Mouse (Mus musculus): ENCODE measurements around the gene Stfa1. TPM values are rescaled to one million over a fixed set of nuclear protein-coding genes. Genes with fewer than 3 reads are reported as not detected.
"Not testable (repeated sequence)": the region's sequence is repeated elsewhere in the genome, so short reads cannot be mapped to it uniquely, and the experiment has no call there.

The Stfa1 gene
- 133 and 136 TPM in 2 replicates for polyA plus RNA-seq (2015; fragmentation: Nextera tagmentation; extraction: Ambion mirVana)

- not testable (repeated sequence) for H3K4me1 ChIP-seq (replicated peaks); H3K27me3 ChIP-seq; H3K9ac ChIP-seq; H3K27ac ChIP-seq; H3K9me3 ChIP-seq (replicated peaks); H3K36me3 ChIP-seq; ATAC-seq (ENCODE audit: low read depth); DNase-seq; H3K4me3 ChIP-seq (replicated peaks); H3K4me2 ChIP-seq
- 59% methylated on average over 4 of the region's 4 CpGs for WGBS (ENCODE audit: insufficient replicate concordance)
Observed at GRCm38 (mm10) chr16:36276796-36277195, at the start of gene Stfa1. TSS of gene Stfa1 (plus strand) at chr16:36276951.

DNA sequence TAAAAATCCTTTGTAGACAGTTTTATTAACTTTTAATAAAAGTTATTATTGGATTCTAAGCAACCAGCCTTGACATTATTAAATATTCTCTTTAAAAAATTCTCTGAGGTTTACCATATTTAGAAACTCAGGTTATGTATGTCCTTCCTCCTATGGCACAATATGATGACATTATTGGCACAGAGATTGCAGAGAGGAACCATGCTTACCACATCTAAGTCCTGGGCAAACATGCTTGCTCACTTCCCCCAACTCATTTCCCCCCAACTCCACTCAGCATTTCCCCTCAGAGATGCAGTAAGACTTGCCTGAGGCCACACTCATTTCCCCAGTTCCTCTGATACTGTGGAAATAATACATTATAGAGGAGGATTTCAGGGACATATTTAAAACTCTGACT lies 16.2 kb upstream of the Stfa1 start:
- H3K4me1 ChIP-seq (replicated peaks); H3K4me3 ChIP-seq (replicated peaks); H3K27ac ChIP-seq; ATAC-seq (ENCODE audit: low read depth); H3K27me3 ChIP-seq; H3K4me2 ChIP-seq; H3K9me3 ChIP-seq (replicated peaks); H3K36me3 ChIP-seq; DNase-seq; H3K9ac ChIP-seq: not testable (repeated sequence)

GRCm38 (mm10) chr16:36289140-36289539 lies 12.4 kb downstream of the Stfa1 start:
- WGBS (ENCODE audit: insufficient replicate concordance): 43% methylated on average over 4 of the region's 4 CpGs
- no peak overlapping the region for H3K27ac ChIP-seq
- H3K36me3 ChIP-seq: no peaks in the 10 kb centered on the region
- no peak overlapping the region for H3K4me2 ChIP-seq
- no peak overlapping the region for H3K9ac ChIP-seq
- ATAC-seq (ENCODE audit: low read depth): no peak
- H3K27me3 ChIP-seq: no peaks in the 10 kb centered on the region
- no peaks in the 10 kb centered on the region for H3K9me3 ChIP-seq (replicated peaks)
- no peak overlapping the region for H3K4me3 ChIP-seq (replicated peaks)
- H3K4me1 ChIP-seq (replicated peaks): no peaks in the 10 kb centered on the region
- no peak for DNase-seq

DNA sequence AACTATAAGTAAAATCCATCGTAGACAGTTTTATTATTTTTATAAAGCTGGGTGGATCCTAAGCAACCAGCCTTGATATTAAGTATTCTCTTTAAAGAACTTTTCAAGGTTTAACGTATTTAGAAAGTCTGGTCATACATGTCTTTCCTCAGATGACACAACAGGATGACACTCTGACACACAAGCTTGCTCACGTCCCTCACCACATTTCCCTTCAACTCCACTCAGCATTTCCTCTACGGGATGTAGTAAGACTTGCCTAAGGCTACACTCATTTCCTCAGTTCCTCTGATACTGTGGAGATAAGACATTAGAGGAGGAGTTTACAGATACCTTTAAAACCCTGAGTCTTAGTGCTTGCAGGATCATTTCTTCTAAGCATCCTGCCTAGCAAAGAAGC lies 30.9 kb downstream of the Stfa1 start:
- no peak overlapping the region for H3K4me3 ChIP-seq (replicated peaks)
- no peak overlapping the region for H3K4me2 ChIP-seq
- ATAC-seq (ENCODE audit: low read depth) (no peak), DNase-seq (no peak)
- 22% methylated on average over 4 of the region's 4 CpGs for WGBS (ENCODE audit: insufficient replicate concordance)
- H3K27me3 ChIP-seq: no peaks in the 10 kb centered on the region
- no peak overlapping the region for H3K27ac ChIP-seq
- no peak overlapping the region for H3K9ac ChIP-seq
- no peaks in the 10 kb centered on the region for H3K4me1 ChIP-seq (replicated peaks)
- no peaks in the 10 kb centered on the region for H3K36me3 ChIP-seq
- H3K9me3 ChIP-seq (replicated peaks): no peaks in the 10 kb centered on the region

DNA sequence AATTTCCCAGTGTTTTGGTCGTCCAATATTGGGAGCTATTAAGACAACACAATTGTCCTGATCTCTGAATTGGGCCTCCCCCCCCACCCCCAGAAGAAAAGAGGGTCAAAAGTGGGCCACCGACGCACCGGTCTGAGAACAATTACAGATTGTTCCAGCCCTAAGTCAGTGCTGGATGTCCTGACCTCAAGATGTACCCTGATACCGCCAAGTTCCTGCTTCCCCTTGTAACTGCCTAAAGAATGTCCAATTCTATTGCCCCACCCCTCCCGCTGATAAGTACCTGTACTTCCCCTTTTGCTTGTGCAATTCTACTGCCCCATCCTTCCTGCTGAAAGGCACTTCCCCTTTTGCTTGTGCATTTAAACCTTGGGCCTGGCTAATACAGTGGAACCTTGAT lies 39.4 kb downstream of the Stfa1 start:
- not testable (repeated sequence) for H3K9me3 ChIP-seq (replicated peaks); H3K27me3 ChIP-seq; H3K27ac ChIP-seq; H3K4me3 ChIP-seq (replicated peaks); H3K4me1 ChIP-seq (replicated peaks); H3K9ac ChIP-seq; ATAC-seq (ENCODE audit: low read depth); H3K4me2 ChIP-seq; DNase-seq; H3K36me3 ChIP-seq
- WGBS (ENCODE audit: insufficient replicate concordance): 65% methylated on average over 6 of the region's 6 CpGs

- DNase-seq (no peak), ATAC-seq (ENCODE audit: low read depth) (no peak)
- Histone ChIP-seq H3K4me3 (replicated peaks) (no peak overlapping the region), H3K27me3 (no peaks in the 10 kb centered on the region), H3K36me3 (no peaks in the 10 kb centered on the region), H3K4me2 (no peak overlapping the region), H3K9me3 (replicated peaks) (no peaks in the 10 kb centered on the region), H3K27ac (no peak overlapping the region), H3K9ac (no peak overlapping the region), H3K4me1 (replicated peaks) (no peaks in the 10 kb centered on the region)
Observed at GRCm38 (mm10) chr16:36319286-36319685, 42.5 kb downstream of the Stfa1 start.

GRCm38 (mm10) chr16:36334232-36334631 lies 57.5 kb downstream of the Stfa1 start, which contains the start of gene BC117090:
TSS of gene BC117090 (minus strand) at chr16:36334332.
- DNase-seq: no peak
- H3K4me3 ChIP-seq (replicated peaks): no peak within 1 kb of the TSS
- H3K9ac ChIP-seq: no peak within 1 kb of the TSS
- ATAC-seq (ENCODE audit: low read depth): no peak
- H3K4me2 ChIP-seq: no peak within 1 kb of the TSS
- WGBS (ENCODE audit: insufficient replicate concordance): 33% methylated on average over 3 of the region's 3 CpGs
- no peaks in the 10 kb centered on the region for H3K36me3 ChIP-seq
- no peaks in the 10 kb centered on the region for H3K4me1 ChIP-seq (replicated peaks)
- H3K27ac ChIP-seq: no peak within 1 kb of the TSS
- H3K9me3 ChIP-seq (replicated peaks): no peaks in the 10 kb centered on the region
- H3K27me3 ChIP-seq: no peaks in the 10 kb centered on the region

Other genes with a start within 250 kb of the Stfa1 start
- gene Wdr5b, start 235.8 kb upstream of the Stfa1 start, polyA plus RNA-seq (2015; fragmentation: Nextera tagmentation; extraction: Ambion mirVana): 2.9 and 3.6 TPM in 2 replicates
- gene Fam162a, start 205.4 kb upstream of the Stfa1 start, polyA plus RNA-seq (2015; fragmentation: Nextera tagmentation; extraction: Ambion mirVana): 212 and 214 TPM in 2 replicates
- 71.3 and 76.8 TPM in 2 replicates for gene Ccdc58, start 205.3 kb upstream of the Stfa1 start, polyA plus RNA-seq (2015; fragmentation: Nextera tagmentation; extraction: Ambion mirVana)
- gene Csta1, start 145.7 kb upstream of the Stfa1 start, polyA plus RNA-seq (2015; fragmentation: Nextera tagmentation; extraction: Ambion mirVana): not detected in 2 replicates
- gene Stfa2l1, start 120.1 kb upstream of the Stfa1 start, polyA plus RNA-seq (2015; fragmentation: Nextera tagmentation; extraction: Ambion mirVana): 10.5 and 11.3 TPM in 2 replicates
- gene Gm5483, start 92.7 kb upstream of the Stfa1 start, polyA plus RNA-seq (2015; fragmentation: Nextera tagmentation; extraction: Ambion mirVana): 38.0 and 46.7 TPM in 2 replicates
- gene Gm5416, start 66.5 kb upstream of the Stfa1 start, polyA plus RNA-seq (2015; fragmentation: Nextera tagmentation; extraction: Ambion mirVana): 1.2 TPM in 1 of 2 replicates, not detected in the other
- 2.7 and 3.1 TPM in 2 replicates for gene 2010005H15Rik, start 55.5 kb upstream of the Stfa1 start, polyA plus RNA-seq (2015; fragmentation: Nextera tagmentation; extraction: Ambion mirVana)
- gene BC117090, start 57.4 kb downstream of the Stfa1 start, polyA plus RNA-seq (2015; fragmentation: Nextera tagmentation; extraction: Ambion mirVana): 0.58 TPM in 1 of 2 replicates, not detected in the other
- gene BC100530, start 90.8 kb downstream of the Stfa1 start, polyA plus RNA-seq (2015; fragmentation: Nextera tagmentation; extraction: Ambion mirVana): 107 and 110 TPM in 2 replicates
- gene Stfa2, start 131.5 kb downstream of the Stfa1 start, polyA plus RNA-seq (2015; fragmentation: Nextera tagmentation; extraction: Ambion mirVana): 6.2 and 7.2 TPM in 2 replicates
- gene Stfa3, start 178.4 kb downstream of the Stfa1 start, polyA plus RNA-seq (2015; fragmentation: Nextera tagmentation; extraction: Ambion mirVana): 14.4 and 18.7 TPM in 2 replicates